Mouse (Mus musculus) retina, postnatal 1 day (tissue): ENCODE data around the gene Dkk3.
"Not testable (repeated sequence)": the region's sequence is repeated elsewhere in the genome, so short reads cannot be mapped to it uniquely, and the experiment has no call there.

Experiments
- DNase-seq: peaks from one replicate; pipeline ENCODE4 v3.0.0-alpha.2; 2012

Gene Dkk3

DNA sequence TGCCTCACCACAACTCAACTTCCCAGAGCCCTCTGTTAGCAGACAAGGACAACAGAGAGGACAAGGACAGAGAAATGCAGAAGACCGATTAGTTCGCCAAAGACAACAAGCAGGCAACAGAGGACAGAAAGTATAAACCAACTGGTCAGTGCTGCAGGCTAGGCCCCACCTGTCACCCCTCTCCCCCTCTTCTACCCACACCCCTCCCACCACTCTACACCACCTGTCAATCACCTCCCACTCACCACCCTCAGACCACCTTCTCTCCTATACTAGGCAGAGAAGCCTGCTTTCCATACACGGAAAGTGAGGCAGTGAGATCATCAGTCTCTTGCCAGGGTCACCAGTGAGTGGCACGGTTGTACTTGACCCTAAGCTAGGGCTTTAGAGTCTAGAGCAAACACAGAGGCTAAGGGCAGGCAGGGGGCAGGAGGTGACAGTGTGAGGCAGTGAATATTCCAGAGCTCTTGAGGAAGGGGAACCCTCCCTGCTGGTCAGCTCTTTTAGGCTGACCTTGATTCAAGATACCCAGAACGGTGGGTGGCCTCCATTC lies 31.7 kb downstream of the Dkk3 start:
- peak; percentile 34 for DNase-seq

DNA sequence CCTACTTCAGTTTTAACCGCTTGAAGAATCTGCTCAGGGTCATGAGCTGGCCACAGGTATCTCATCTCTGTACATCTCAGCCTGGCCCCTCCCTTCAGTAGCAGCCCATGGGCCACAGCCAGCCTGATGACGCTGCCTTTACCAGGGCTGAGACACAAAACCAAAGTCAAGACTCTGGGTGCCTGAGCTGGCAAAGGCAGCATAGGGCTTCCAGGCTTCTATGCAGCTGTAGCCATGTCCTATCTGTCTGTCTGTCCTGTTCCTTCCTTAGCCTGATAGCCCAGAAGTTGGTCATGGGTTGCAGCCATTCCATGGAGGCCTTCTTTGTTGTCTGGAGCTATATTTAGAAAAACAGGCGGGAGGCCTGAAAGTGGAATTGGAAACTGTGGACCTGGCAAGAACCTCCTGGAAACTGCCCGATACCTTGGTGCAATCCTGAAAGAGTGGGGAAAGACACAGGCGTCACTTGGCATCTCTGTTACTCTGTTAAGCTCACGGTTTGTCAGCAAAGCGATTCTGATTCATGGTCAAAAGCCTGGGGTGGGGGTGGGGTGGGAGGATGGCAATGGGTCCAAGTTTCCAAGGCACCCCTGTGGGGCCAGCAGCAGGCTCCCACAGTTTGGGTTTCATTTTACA lies 33.1 kb downstream of the Dkk3 start:
- DNase-seq = no peak

DNA sequence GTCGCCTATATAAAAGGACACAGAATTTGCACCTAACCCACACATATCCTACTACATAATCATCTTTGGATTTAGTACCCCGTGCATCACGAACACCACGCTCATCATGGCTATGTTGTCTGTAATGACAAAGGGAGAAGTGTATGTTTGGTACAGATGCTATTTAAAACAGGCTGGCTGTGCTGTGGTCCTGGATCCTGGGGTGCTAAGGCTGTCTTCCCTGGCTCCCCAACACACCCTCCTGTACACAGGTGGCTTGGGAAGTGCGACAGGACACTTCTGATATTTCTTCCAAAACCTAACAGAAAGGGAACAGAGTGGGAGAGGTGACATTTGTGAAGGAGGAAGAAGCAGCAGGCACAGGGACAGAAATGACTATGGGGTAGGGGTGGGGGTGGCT lies 35.2 kb downstream of the Dkk3 start:
- DNase-seq = no peak

DNA sequence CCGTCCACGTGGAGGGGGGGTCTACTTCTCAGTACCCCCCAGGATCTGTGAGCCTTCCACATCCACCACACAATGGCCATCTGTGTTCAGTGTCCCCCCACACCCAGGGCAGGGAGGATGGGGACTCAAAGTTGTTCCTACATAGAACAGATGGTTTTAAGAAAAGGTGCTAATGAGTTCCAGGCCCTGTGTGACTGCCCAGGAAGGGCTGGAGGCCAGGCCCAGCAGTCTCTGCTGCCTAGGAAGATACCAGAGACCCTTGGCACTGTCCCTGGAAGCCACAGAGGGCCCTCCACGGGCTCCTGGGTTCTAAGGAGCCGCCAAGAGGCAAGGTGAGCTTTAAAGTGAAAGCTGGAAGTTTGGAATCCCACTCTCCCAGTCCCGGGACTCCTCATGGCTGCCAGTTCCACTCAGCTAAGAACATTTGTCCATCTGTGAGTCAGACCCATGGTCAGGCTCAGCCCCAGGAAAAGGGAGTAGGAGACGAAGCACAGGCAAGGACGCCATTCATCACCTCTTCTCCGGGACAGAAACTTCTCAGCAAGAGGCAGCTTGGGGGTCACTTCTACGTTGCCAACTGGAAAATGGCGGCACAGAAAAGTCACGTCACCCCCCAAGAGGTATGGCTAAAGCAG lies 36.9 kb downstream of the Dkk3 start:
- DNase-seq = no peak

DNA sequence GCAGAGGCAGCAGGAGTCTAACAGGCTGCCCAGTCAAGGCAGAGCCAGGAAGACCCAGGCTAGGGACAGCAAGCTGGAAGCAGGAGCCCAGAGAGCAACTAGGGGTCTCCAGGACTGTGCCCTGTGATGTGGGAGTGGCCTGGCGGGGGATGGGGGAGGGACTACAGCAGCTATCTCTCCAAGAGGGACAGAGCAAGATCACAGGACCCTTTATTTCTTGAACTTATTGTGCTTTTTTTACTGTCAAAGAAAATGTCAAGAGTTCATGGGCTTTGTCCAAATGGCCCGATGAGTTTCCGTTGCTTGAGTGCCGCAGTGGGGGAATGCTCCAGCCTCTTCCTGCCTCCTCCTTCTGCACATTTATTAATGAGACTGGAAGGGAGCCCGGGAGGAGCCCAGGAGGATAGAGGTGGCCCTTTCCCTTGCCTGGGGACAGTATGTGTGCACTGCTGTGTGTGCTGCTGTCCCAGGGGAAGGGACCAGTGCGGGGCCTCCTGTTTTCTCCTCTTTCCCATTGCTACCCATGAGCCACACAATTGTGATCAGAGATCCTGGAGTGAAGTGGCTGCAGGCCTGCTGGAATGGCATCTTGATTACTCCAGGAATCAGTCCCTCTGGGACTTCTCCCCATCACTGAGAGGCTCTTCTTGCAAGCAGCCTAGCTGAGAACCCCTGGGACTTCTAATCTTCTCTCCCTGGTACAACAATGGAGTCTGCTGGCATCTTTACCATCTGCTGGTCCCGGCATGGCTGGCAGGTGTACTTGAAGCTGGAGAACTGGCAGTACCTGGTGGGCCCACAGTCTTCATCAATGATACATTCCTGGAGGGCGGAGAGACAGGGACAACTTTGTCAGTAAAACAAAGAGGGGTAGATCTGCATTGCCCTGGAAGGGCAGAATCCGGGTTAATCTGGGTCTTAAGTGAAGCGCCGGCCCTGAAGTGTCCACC lies 37.7 kb downstream of the Dkk3 start:
- DNase-seq = peak; percentile 48

DNA sequence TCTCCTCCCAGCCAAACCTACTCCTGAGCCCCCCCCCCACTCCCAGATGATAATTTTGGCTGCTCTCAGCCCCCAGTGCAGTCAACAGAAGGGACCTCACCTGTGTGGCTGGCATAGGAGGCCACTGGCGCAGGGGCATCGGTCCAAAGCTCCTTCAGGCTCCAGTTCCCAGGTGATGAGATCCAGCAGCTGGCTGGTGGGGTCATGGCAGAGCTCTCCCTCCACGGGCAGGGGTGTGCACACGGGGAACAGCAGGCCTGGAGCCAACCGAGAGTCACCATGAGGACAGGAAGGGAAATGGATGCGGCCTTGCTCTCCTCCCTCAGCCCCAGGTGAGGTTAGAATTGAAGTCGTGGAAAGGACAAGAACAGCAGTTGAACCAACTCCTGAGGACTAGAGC lies 39.6 kb downstream of the Dkk3 start:
- DNase-seq = no peak

DNA sequence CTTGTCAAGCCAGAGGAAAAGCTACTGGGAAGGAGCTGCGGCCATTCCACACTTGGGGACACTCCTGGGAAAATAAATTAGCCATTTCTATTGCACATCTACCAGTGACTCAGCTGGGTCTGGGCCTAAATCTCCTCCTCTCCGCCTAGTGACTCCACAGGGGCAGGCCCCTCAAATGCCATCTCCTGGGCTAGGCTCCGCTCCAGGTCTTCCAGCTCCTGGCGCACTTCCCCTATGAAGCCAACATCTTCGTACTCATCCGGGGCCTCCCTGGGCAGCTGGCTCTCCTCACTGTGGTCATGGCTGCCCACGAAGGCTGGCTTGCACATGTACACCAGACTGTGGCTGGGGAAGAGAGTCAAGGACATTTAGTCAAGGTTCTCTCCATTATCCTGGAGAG lies 40.8 kb downstream of the Dkk3 start:
- DNase-seq = no peak

DNA sequence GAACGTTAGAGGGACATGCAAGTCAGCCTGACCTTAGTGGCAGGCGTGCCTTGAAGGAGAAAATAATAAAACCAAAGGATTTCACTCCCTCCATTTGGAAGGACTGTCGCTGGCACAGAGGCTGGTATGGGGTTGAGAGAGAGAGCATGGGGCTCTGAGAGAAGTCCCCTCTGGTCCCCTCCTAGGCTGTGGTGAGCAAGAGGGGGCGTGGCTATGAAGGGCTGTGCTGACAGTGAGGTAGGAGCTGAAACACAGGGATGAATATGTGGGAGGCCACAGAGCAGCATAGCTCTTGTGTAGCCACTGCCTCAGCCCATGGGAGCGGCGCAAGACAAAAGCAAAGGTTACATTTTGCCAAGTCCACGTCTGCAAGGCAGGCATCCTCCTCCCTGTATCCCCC lies 41.4 kb downstream of the Dkk3 start:
- DNase-seq = peak; percentile 6

DNA sequence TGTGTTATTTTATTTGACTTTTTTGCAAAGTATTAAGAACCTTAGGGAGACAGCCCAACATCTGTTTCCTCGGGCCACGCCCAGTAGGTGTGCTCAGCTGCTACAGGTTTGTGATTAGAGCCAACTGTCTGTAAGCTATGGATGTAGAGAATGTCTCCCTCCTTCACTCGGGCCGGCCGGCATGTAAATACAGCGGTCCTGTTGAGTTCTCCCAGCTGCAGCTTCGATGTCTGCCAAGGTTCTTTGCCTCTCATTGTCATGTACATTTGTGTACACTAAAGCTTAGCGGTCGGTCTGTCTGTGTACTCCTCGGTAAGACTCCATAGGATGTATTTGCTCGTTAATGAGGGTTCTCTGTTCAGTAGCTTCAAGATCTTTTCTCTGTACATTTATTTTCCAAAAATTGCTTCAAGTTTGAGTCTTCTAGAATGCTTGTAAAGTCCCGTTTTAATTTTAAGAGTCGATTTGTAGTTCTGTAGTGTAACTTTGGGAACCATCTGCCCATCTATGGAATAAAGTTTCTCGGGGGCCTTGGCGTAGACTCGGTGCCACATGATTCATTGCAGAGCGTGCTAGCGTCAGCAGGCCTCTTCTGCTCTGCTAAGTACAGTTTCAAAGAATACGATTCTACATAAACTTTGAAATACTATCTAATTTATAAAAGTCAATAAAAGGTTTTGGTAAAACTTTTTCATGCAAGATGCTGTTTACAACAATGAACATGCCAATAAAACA lies 48.1 kb downstream of the Dkk3 start:
- peak; percentile 16 for DNase-seq

DNA sequence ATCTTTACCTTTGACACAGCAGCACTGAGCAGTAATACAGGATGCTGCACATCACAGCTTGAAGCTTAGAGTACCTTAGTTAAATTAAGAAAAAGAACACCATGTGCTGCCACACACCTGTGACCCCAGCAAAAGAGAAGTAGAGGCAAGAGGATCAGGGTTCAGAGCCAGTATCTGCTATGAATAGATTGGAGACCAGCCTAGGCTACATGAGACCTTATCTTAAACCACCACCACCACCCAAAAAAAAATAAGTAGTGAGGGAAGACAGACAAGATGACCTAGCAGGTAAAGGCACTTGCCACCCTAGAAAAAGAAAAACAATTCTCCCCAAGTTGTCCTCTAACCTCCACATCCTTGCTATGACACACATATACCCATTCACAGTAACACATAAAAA lies 50.1 kb downstream of the Dkk3 start:
- no peak for DNase-seq

DNA sequence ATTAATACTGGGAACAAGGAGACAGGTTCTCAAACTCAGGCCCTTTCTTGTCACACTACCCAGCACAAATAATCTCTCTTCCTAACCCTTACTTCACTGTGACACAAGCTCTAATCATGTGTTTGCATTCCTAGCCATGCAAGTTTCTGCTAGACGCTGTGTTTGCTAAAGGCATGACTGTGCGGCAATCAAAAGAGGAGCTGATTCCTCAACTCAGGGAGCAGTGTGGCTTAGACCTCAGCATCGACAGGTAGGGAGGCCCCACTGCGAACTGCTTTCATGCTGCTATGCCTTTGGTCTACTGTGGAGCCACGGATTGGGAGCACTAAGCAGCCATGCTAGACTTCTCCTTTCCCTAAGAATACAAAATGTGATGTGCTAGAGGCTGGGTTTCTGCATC lies 55.0 kb downstream of the Dkk3 start:
- DNase-seq = no peak

DNA sequence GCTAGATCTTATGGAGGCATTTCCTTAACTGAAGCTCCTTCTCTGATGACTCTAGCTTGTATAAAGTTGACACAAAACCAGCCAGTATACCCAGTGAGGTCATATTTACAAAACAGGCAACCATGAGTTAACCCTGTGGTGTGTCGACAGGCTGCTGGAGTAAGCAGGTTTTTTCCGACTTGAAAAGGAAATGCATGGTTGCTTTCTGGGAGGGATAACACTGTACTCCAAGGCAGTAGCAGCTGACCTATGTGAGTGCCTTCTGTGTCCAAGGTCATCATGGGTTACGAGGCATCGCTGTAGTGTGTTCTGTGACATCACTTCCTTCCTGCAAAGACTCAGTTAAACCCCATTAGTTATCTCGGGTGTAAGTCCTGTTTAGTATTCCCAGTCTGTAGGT lies 55.9 kb downstream of the Dkk3 start:
- DNase-seq = no peak

DNA sequence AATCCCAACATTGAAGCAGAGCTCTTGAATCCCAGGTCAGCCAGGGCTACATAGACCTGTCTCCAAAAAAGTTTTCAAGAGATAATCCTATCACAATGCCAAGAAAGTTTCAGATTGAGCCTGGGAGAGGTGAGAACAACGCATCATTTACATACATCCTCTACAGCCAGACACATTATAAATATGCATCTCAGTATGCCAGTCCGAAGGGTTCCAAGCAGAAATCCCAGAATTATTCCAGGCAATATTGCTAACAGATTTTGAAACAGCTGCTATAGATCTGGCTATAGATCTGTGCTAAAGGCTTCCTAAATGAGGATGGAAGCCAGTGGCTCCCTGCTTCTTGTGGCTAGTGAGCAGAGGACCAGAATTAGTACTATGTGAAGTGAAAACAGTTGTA lies 58.0 kb downstream of the Dkk3 start:
- no peak for DNase-seq

DNA sequence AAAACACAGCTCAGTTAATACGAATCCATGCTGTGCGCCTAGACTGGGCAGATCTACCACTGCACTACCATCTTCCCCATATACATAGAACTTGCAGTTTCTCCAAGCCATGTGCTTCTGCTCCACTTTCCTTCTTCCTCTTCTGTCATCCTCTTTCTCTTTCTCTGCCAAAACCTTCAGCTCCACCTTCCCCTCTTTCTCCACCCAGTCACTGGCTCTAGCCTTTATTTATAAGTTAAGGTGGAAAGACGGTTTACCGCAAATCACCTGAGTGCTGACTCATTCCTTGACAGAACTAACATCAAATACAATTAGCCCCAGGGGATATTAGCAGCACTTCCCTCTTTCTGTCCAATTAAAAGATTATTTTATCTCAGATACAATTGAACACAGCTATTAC lies 63.9 kb downstream of the Dkk3 start:
- not testable (repeated sequence) for DNase-seq

DNA sequence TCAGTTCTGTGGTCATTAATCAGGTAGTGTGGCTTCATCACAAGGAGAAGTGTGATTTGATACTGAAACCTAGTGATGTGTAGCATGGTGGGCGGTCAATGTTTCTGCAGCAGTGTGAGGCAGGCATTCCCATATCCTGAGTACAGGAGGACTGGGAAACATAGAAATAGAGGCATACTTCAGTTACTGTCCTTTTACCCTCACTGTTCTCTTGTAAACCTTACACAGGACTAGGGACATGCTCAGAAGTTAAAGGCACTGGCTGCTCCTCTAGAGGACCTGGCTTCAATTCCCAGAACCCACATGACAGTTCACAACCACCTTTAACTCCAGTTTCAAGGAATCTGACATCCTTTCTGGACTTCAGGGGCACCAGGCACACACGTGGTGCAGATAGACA lies 72.7 kb downstream of the Dkk3 start:
- no peak for DNase-seq

DNA sequence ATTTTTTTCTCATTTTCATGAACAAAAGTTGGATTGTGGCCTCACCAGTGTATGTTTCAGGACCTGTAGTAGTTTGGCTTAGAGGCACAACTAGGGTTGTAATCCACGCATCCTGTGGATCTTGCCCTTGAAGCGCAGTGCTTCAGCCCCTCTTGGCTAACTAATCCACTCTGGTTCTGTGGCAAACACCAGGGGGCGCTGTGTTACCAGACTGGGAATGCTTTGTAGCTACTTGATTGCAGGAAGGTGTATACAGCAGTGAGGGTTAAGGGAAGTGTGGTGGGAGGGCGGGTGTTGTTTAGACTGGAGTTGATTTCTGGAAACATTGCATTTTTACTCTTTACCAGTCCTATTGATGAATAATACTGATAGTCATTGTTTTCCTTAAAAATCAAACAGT lies 73.8 kb downstream of the Dkk3 start:
- peak; percentile 91 for DNase-seq

DNA sequence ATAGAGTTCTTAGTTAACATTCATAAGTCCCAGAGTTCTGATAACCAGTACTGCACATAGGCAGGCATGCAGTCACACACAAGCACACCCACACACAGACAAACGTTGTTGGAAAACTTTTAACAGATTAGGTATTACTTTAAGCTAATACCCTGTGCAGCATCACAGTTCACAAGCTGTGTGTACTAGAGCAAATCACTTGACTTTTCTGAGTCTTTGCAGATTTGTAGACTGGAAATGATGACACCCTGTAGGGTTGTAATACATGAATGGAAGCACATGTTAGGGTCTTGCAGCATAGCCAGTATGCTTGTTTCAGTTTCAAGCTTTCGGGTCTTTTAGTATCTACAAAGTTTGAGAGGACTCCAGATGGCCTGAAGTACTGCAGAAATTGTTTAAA lies 74.6 kb downstream of the Dkk3 start:
- no peak for DNase-seq

DNA sequence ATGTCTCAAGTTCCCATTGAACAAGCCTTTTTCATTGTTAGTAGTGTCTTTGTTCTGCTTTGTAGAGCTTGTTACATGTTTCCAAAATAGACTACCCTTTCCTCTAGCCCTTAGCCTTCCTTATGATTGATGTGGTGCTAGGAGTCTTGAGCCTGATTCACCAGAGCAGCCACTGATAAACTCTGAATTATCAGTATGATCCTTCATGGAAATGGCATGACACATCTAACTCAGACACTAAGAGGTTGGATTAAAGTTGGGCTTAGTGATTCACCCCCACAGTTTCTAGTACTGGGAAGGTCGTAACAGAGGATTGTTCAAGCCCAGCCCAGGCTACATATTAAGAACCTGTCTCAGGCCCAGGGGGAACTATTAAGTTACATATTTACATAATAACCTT lies 76.2 kb downstream of the Dkk3 start:
- DNase-seq = no peak

DNA sequence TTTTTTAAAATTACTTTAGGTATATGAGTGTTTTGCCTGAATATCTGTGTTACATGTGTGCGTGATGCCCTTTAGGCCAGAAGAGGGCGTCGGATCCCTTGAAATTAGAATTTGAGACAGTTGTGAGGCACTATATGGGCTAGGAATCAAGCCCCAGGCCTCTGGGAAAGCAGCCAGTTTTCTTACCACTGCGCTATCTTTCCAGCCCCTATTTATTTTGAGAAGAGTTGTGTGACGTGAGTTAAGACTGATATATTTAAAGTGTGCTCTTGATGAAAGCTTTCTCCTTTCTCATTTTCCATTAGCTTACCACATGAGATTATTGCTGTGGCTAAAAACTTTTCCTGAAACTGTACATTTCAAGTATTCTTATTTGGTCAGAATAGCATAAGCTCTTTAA lies 84.0 kb downstream of the Dkk3 start:
- no peak for DNase-seq
